Mouse (Mus musculus) heart, embryonic 13.5 days (tissue): ENCODE results near the gene Llgl1. TPM values are rescaled to one million over a fixed set of nuclear protein-coding genes. Genes with fewer than 3 reads are reported as not detected.

Experiments
- ATAC-seq: fragments of 200-750 bp; cut with Nextera tagmentation; 2 replicates; pipeline ENCODE4 v1.8.0; 2017; ENCODE audit warnings: moderate TSS enrichment; ENCODE audit not compliant: insufficient number of reproducible peaks, low FRiP score, low TSS enrichment; ENCODE audit errors: extremely low read depth
- H3K27ac ChIP-seq: fragments of 300-500 bp; sonication (generic); replicated peaks from 2 replicates; pipeline ENCODE4 v1.5.1; 2015; ENCODE audit warnings: moderate library complexity, mild to moderate bottlenecking, inconsistent platforms
- H3K27me3 ChIP-seq: fragments of 300-500 bp; sonication (generic); replicated peaks from 2 replicates; pipeline ENCODE4 v1.6.1; 2015; ENCODE audit warnings: mild to moderate bottlenecking, inconsistent platforms
- H3K36me3 ChIP-seq: fragments of 300-500 bp; sonication (generic); 2 replicates; pipeline ENCODE4 v1.6.1; 2015; ENCODE audit warnings: mild to moderate bottlenecking, inconsistent platforms
- H3K4me1 ChIP-seq: fragments of 300-500 bp; sonication (generic); 2 replicates; pipeline ENCODE4 v1.6.1; 2015; ENCODE audit warnings: inconsistent platforms
- H3K4me2 ChIP-seq: fragments of 300-500 bp; sonication (generic); 2 replicates; pipeline ENCODE4 v1.6.1; 2015; ENCODE audit warnings: inconsistent platforms, mild to moderate bottlenecking, moderate library complexity
- H3K4me3 ChIP-seq: fragments of 300-500 bp; sonication (generic); 2 replicates; pipeline ENCODE4 v1.5.1; 2015; ENCODE audit warnings: moderate library complexity, mild to moderate bottlenecking, inconsistent platforms
- H3K9ac ChIP-seq: fragments of 300-500 bp; sonication (generic); 2 replicates; pipeline ENCODE4 v1.6.1; 2015; ENCODE audit warnings: inconsistent platforms, mild to moderate bottlenecking, moderate library complexity
- H3K9me3 ChIP-seq: fragments of 300-500 bp; sonication (generic); 2 replicates; pipeline ENCODE4 v1.6.1; 2016; ENCODE audit warnings: inconsistent platforms
- WGBS: fragments of 180-500 bp; shearing (Covaris S2); methylation state at CpG from one replicate; pipeline ENCODE4 v1.1.7; 2015; ENCODE audit warnings: mixed read lengths; 5-methylcytosine and 5-hydroxymethylcytosine counted together
- polyA plus RNA-seq: library from polyadenylated mRNA; unstranded; fragments of >200 nt; fragmentation: Nextera tagmentation; extraction: Ambion mirVana; gene quantifications from 2 replicates; pipeline ENCODE4 v1.2.1, GENCODE M21; 2015

Llgl1 gene
- polyA plus RNA-seq, 1 experiment from 2014 or later = 34.0 TPM

- peak overlapping the region; percentile 97 for H3K9ac ChIP-seq
- H3K4me2 ChIP-seq = peak overlapping the region; percentile 82
- H3K4me3 ChIP-seq = peak overlapping the region; percentile 91
- H3K27me3 ChIP-seq = no peaks in the 10 kb centered on the region
- no peaks in the 10 kb centered on the region for H3K9me3 ChIP-seq
- H3K4me1 ChIP-seq = peaks cover 30% of the 10 kb centered on the region
- WGBS = 5% methylated on average over 12 of the region's 12 CpGs
- H3K27ac ChIP-seq = peak overlapping the region; percentile 91
- no peak for ATAC-seq
- peaks cover 50% of the 10 kb centered on the region for H3K36me3 ChIP-seq
These were observed 28.0 kb downstream of the Llgl1 start for GRCm38 (mm10) chr11:60727392-60728140.

DNA sequence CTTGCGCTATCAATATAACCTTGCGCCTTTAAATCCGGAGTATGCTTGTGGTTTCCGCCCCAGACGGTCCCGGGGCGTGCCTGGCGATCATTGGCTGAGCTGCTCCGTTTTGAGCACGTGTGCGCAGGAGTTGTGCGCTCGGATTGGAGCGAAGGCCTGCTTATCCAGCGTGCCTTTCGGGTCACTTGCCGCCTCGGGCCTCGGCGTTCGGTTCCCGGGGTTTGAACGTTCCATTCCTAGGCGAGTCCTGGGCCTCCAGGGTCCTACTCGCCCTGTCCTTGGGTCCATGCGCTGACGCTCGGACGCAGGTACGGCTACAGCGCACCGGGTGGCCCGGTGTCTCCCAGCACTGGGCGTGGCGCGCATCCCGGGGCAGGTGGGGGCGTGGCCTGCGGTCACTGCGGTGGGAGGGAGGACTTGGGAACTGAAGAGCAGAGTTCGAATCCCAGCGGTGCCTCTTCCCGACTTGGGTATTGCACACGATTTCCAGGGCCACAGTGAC lies 28.8 kb downstream of the Llgl1 start, which contains the start of gene Mief2:
TSS of gene Mief2 (plus strand) at position 139 of the 502 bp plus-strand sequence.
- Histone ChIP-seq H3K9ac (peak within 1 kb of the TSS; percentile 97), H3K4me1 (peaks cover 30% of the 10 kb centered on the region), H3K27ac (peak within 1 kb of the TSS; percentile 91), H3K9me3 (no peaks in the 10 kb centered on the region), H3K36me3 (peaks cover 50% of the 10 kb centered on the region), H3K4me2 (peak within 1 kb of the TSS; percentile 82), H3K27me3 (no peaks in the 10 kb centered on the region), H3K4me3 (peak within 1 kb of the TSS; percentile 91)
- peak; percentile 80 for ATAC-seq
- under 1% methylated on average over 44 of the region's 44 CpGs for WGBS

- peaks cover 49% of the 10 kb centered on the region for H3K36me3 ChIP-seq
- no peaks in the 10 kb centered on the region for H3K27me3 ChIP-seq
- H3K4me2 ChIP-seq = peak overlapping the region; percentile 82
- peaks cover 34% of the 10 kb centered on the region for H3K4me1 ChIP-seq
- ATAC-seq = no peak
- WGBS = 62% methylated on average over 6 of the region's 6 CpGs
- peak overlapping the region; percentile 91 for H3K4me3 ChIP-seq
- H3K9ac ChIP-seq = peak overlapping the region; percentile 97
- no peaks in the 10 kb centered on the region for H3K9me3 ChIP-seq
- 0 out of 2 replicates have a peak overlapping the region, but pooled peaks have one; percentile 91 for H3K27ac ChIP-seq
These were observed 29.7 kb downstream of the Llgl1 start for GRCm38 (mm10) chr11:60729217-60729641.

- Histone ChIP-seq H3K36me3 (peaks cover 40% of the 10 kb centered on the region), H3K9ac (peak overlapping the region; percentile 97; the same call in 1 of the 2 replicates), H3K4me2 (no peak overlapping the region), H3K4me3 (no peak overlapping the region), H3K4me1 (peaks cover 37% of the 10 kb centered on the region), H3K27ac (no peak overlapping the region), H3K9me3 (no peaks in the 10 kb centered on the region), H3K27me3 (no peaks in the 10 kb centered on the region)
- no peak for ATAC-seq
- WGBS = 84% methylated on average over 9 of the region's 9 CpGs
These were observed 30.6 kb downstream of the Llgl1 start for GRCm38 (mm10) chr11:60730169-60730568.

- peaks cover 31% of the 10 kb centered on the region for H3K4me1 ChIP-seq
These were observed 31.7 kb downstream of the Llgl1 start for GRCm38 (mm10) chr11:60731251-60731650.

GRCm38 (mm10) chr11:60734206-60734605 lies 34.7 kb downstream of the Llgl1 start:
- no peak overlapping the region for H3K9ac ChIP-seq
- no peak overlapping the region for H3K27ac ChIP-seq
- no peaks in the 10 kb centered on the region for H3K27me3 ChIP-seq
- 74% methylated on average over 2 of the region's 2 CpGs for WGBS
- no peak overlapping the region for H3K4me2 ChIP-seq
- H3K9me3 ChIP-seq = no peaks in the 10 kb centered on the region
- ATAC-seq = no peak
- no peak overlapping the region for H3K4me3 ChIP-seq
- peaks cover 57% of the 10 kb centered on the region for H3K36me3 ChIP-seq
- peaks cover 14% of the 10 kb centered on the region for H3K4me1 ChIP-seq

More at GRCm38 (mm10) chr11:60731251-60731650, 31.7 kb downstream of the Llgl1 start:
- WGBS = 81% methylated on average over 14 of the region's 14 CpGs
- Histone ChIP-seq H3K4me3 (no peak overlapping the region), H3K9ac (0 out of 2 replicates have a peak overlapping the region, but pooled peaks have one; percentile 14), H3K9me3 (no peaks in the 10 kb centered on the region), H3K36me3 (peaks cover 45% of the 10 kb centered on the region), H3K27ac (no peak overlapping the region), H3K27me3 (no peaks in the 10 kb centered on the region), H3K4me2 (no peak overlapping the region)
- no peak for ATAC-seq

- H3K4me3 ChIP-seq = no peak overlapping the region
- no peak overlapping the region for H3K9ac ChIP-seq
- WGBS = 76% methylated on average over 5 of the region's 5 CpGs
- peaks cover 66% of the 10 kb centered on the region for H3K36me3 ChIP-seq
- no peaks in the 10 kb centered on the region for H3K9me3 ChIP-seq
- H3K4me2 ChIP-seq = no peak overlapping the region
- no peak overlapping the region for H3K27ac ChIP-seq
- no peak for ATAC-seq
- 0 out of 2 replicates have a peak, but pooled peaks cover 7% of the 10 kb centered on the region for H3K4me1 ChIP-seq
- no peaks in the 10 kb centered on the region for H3K27me3 ChIP-seq
These were observed 35.7 kb downstream of the Llgl1 start for GRCm38 (mm10) chr11:60735191-60735590.

GRCm38 (mm10) chr11:60736491-60736890 lies 37.0 kb downstream of the Llgl1 start:
- no peak overlapping the region for H3K4me2 ChIP-seq
- H3K4me1 ChIP-seq = 0 out of 2 replicates have a peak, but pooled peaks cover 7% of the 10 kb centered on the region
- ATAC-seq = no peak
- H3K9me3 ChIP-seq = no peaks in the 10 kb centered on the region
- H3K4me3 ChIP-seq = no peak overlapping the region
- no peak overlapping the region for H3K9ac ChIP-seq
- H3K27me3 ChIP-seq = no peaks in the 10 kb centered on the region
- WGBS = 77% methylated on average over 3 of the region's 3 CpGs
- H3K27ac ChIP-seq = no peak overlapping the region
- peaks cover 66% of the 10 kb centered on the region for H3K36me3 ChIP-seq

DNA sequence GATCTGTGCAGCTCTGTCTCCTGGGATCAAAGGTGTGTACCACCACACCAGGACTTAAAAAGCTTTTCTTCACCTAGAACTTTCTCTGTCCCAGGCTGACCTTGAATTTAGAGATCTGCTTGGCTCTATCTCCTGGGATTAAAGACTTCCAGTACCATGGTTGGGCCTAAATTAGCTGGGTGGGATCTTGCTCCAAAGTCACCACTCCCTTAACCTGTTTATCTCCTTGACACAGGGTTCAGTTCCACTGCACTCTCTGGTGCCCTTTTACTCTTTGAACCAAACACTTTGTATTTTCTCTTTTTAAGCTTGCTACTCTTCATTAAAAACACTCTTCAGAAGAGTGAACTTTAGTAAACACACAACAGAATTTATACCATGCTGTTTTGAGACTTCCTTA lies 37.9 kb downstream of the Llgl1 start:
- no peak overlapping the region for H3K9ac ChIP-seq
- H3K4me3 ChIP-seq = no peak overlapping the region
- ATAC-seq = no peak
- no peak overlapping the region for H3K4me2 ChIP-seq
- H3K36me3 ChIP-seq = peaks cover 66% of the 10 kb centered on the region
- H3K27ac ChIP-seq = no peak overlapping the region
- H3K27me3 ChIP-seq = no peaks in the 10 kb centered on the region
- 0 out of 2 replicates have a peak, but pooled peaks cover 7% of the 10 kb centered on the region for H3K4me1 ChIP-seq
- H3K9me3 ChIP-seq = no peaks in the 10 kb centered on the region

GRCm38 (mm10) chr11:60740321-60740720 lies 40.8 kb downstream of the Llgl1 start:
- no peaks in the 10 kb centered on the region for H3K9me3 ChIP-seq
- H3K36me3 ChIP-seq = peaks cover 78% of the 10 kb centered on the region
- no peak overlapping the region for H3K9ac ChIP-seq
- H3K4me3 ChIP-seq = no peak overlapping the region
- H3K27ac ChIP-seq = no peak overlapping the region
- H3K4me1 ChIP-seq = no peaks in the 10 kb centered on the region
- ATAC-seq = no peak
- no peaks in the 10 kb centered on the region for H3K27me3 ChIP-seq
- no peak overlapping the region for H3K4me2 ChIP-seq
- WGBS = 93% methylated on average over 3 of the region's 3 CpGs

GRCm38 (mm10) chr11:60755570-60755969 lies 56.0 kb downstream of the Llgl1 start:
- ATAC-seq = no peak
- H3K9me3 ChIP-seq = no peaks in the 10 kb centered on the region
- no peak overlapping the region for H3K4me3 ChIP-seq
- peaks cover 94% of the 10 kb centered on the region for H3K36me3 ChIP-seq
- no peaks in the 10 kb centered on the region for H3K4me1 ChIP-seq
- no peak overlapping the region for H3K27ac ChIP-seq
- no peak overlapping the region for H3K4me2 ChIP-seq
- no peaks in the 10 kb centered on the region for H3K27me3 ChIP-seq
- 91% methylated on average over 7 of the region's 7 CpGs for WGBS
- no peak overlapping the region for H3K9ac ChIP-seq
